Mouse (Mus musculus) retina, embryonic 14.5 days (tissue): ENCODE results near the gene Tor3a.
"Not testable (repeated sequence)": the region's sequence is repeated elsewhere in the genome, so short reads cannot be mapped to it uniquely, and the experiment has no call there.

Experiments used
- DNase-seq: peaks from one replicate; pipeline ENCODE4 v3.0.0-alpha.2; 2015; ENCODE audit warnings: low spot score

Tor3a gene

GRCm38 (mm10) chr1:156669208-156669983 is 4.8 kb downstream of the Tor3a start:
- DNase-seq = no peak

DNA sequence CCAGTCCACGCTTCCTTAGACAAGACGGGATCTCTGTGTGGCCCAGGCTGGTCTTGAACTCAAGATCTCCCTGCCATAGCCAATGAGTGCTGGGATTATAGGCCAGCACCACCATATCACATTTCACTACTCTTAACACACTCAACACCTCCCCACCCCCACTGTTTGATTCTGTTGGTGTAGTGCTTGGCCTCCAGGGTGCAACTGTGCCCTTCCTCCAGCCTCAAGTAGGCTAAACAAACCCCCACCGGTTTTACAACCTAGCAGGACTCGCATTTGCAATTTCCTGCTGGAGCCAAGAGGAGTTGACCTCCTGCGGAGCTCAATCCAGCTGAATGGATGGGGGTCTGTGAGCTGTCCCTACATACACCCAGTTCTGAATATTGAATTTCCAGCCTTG is 5.6 kb downstream of the Tor3a start:
- DNase-seq = no peak

GRCm38 (mm10) chr1:156667141-156667926 is 6.8 kb downstream of the Tor3a start:
- DNase-seq = no peak

DNA sequence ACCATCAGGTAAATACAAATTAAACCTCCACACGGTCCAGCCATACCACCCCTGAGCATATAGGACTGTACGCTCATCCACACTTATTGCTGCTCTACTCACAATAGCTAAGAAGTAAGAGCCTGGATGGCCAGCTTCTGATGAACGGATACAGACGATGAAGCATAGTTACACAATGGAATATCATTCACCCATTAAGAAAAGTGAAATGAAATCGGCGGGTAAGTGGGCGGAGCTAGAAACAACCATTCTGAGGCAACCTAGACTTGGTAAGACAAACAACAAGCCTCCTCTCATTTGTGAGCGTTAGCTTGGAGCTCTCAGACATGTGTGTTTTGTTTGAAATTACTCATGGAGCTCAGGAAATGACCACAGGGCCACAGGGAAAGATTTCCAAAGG is 8.4 kb downstream of the Tor3a start:
- no peak for DNase-seq

- DNase-seq = not testable (repeated sequence)
These were observed 13.4 kb downstream of the Tor3a start for GRCm38 (mm10) chr1:156660660-156661236.

- no peak for DNase-seq
These were observed 14.1 kb downstream of the Tor3a start for GRCm38 (mm10) chr1:156659906-156660659.

GRCm38 (mm10) chr1:156658676-156659075 is 15.5 kb downstream of the Tor3a start:
- DNase-seq = no peak

DNA sequence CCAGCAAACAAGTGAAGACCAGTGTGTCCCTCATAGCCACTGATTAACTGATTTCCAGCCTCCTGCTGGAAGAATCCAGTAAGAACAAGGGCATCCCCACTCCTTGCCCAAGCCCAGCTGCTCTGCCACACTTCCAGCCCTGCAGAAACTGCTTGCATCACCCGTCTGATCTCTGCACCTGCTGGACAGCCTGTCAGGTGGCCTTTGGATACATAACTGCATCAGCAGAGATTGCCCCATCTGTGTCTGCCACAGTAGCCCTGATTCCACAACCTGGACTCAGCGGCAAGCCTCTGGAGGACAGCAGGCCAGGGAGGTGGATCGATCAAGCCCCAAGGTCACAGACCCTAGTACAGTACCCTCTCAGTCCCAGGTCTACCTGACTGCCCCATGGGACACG is 16.6 kb downstream of the Tor3a start:
- no peak for DNase-seq

DNA sequence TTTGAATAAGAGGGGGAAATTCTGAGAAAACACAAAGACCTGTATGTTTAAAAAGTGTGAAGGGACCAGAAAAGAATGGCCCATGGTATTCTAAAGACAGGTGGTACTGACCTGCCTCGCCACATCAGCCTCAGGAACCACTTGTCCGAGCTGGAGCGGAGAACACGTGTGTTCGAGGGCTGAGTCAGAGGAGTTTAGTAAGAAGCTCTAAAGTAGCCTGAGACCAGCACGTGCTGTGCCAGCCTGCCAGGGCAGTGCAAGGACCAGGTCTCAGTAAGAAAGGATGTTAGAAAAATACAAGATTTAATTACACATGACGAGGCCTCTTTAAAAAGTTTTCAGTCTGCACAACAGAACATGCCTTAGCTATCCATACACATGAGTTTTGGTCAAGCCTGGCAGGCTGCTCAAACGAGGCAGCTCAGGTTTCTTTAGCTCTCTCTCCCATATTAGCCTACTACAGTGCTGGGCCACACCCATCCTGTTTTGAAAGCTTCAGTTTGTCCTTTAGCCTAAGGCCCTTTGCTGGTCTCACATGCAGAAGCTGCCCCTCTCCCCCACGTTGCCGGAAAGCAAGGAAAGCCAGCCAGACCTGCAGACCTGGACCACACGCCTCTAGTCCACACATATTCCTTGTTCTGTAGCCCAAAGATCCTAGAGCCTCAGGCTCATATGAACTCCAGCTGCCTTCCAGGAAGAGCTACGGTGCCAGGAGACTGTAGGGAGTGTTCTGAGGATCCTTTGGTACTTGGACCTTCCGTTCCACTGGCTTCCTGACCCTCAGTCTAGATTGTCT is 19.2 kb downstream of the Tor3a start:
- no peak for DNase-seq

GRCm38 (mm10) chr1:156652189-156652822 is 21.9 kb downstream of the Tor3a start:
- DNase-seq = no peak

DNA sequence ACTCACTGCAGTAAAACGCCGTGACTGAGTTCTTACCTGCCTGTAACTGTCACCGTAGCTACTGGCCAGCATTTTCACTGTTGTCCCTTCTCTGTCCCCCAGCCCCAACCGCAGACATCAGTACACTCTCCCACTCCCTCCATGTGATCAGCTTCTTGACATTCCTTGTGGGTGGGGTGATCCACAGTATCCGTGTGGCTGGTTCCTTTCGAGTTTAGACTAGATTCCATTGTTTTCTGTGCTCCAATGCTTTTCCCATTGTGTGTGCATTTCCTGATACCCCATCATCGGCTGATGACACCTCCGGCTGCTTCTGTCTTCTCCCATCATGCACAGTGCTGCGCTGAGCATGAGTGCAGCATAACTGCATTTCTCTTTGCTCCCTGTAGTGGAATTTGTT is 23.5 kb downstream of the Tor3a start:
- DNase-seq = no peak

GRCm38 (mm10) chr1:156648705-156649104 is 25.5 kb downstream of the Tor3a start:
- DNase-seq = no peak

- DNase-seq = no peak
These were observed 28.2 kb downstream of the Tor3a start for GRCm38 (mm10) chr1:156645971-156646370.

- no peak for DNase-seq
These were observed 29.2 kb downstream of the Tor3a start for GRCm38 (mm10) chr1:156644780-156645523.

DNA sequence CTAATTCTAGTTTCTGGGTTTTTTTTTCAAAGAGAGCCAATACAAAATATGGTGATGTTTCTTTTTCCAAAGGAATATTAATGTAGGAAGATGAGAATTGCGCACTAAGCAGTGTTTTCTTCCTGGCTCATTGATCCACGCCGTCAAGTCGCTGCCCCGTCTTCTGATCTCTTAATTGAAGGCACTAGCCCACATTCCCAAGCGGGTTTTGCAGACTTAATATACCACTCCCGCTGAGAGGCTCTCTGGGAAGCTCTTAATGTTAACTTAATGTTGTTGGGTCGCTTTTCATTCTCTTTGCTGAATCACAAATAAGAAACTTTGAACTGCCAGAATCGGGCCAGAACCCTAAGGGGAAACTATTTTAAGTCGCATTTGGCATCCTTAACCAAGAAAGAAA is 30.1 kb downstream of the Tor3a start:
- DNase-seq = no peak

- DNase-seq = no peak
These were observed 31.3 kb downstream of the Tor3a start for GRCm38 (mm10) chr1:156642813-156643212.

GRCm38 (mm10) chr1:156641808-156642207 is 32.3 kb downstream of the Tor3a start:
- DNase-seq = no peak

DNA sequence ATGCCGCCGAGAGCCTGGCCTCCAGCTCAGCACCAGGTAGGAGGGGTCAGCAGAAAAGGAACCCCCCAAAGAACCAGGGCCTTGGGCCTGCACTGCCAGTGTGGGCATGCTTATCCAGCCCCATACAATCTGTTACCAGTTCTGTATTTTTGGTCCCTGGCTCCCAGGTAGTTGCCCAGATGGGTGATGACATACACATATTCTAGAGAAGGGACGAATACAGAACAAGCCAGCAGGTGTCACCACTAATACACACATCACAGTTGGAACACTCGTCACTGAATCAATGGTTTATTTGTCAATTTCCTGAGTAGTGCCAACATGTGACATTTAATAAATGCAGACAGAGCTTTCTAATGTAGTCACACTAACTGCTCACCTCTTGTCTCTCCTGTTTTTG is 33.6 kb downstream of the Tor3a start:
- DNase-seq = no peak

DNA sequence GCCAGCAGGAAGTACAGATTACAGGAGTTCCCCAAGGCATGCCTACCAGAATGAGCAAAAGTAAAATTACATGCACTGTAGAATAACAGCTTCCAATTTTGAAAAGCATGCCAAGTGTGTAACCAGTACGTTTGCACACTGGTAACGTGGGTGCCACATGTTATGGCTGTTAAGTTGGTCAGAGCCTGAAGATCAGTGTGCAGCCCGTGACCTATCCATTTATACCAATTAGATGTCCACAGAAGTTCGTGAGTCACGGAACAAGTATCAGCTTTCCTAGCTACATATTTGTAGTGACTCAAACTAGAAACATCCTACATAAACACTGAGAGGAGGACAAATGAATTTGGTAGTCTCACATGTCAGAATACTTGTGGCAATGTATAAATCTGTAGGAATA is 34.7 kb downstream of the Tor3a start:
- no peak for DNase-seq

- DNase-seq = no peak
These were observed 39.0 kb downstream of the Tor3a start for GRCm38 (mm10) chr1:156635148-156635547.
